11 mouse cellular contexts compared by ENCODE assay signal in genomic region chr4:148974833-148975232, GRCm38 (mm10).
A peak's percentile ranks its signal among the peaks of the same experiment; 100 is the strongest.
DNase-seq lines count a peak whose midpoint lies in the region; ATAC-seq lines count a peak whose summit lies in the region.
"Had no signal": no experiment of that assay in that cellular context is flagged by ENCODE, and none has a peak within 500 bp of the region (broad histone marks: within the 10 kb centered on the region; RNA-seq: fewer than 3 reads in every experiment).

No protein-coding gene starts in this region.

- H3K36me3 ChIP-seq in forebrain, embryonic 10.5 days (replicated peaks) = peaks cover 6% of the 10 kb centered on the region
- H3K36me3 ChIP-seq in forebrain, embryonic 11.5 days (ENCODE audit: control insufficient read depth, insufficient read depth, low read length) = no peaks in the 10 kb centered on the region
- no peaks in the 10 kb centered on the region for H3K36me3 ChIP-seq in midbrain, embryonic 14.5 days (ENCODE audit: control insufficient read depth, insufficient read depth, low read length)
- H3K36me3 ChIP-seq in midbrain, embryonic 10.5 days = peaks cover 5% of the 10 kb centered on the region; the same call in 1 of the 2 replicates
- no peaks in the 10 kb centered on the region for H3K36me3 ChIP-seq in hindbrain, embryonic 16.5 days (ENCODE audit: control insufficient read depth, insufficient read depth, low read length)
- H3K36me3 ChIP-seq: liver, embryonic 15.5 days had no signal

- ATAC-seq in forebrain, embryonic 11.5 days (replicated peaks; ENCODE audit: low FRiP score) = no peak
- ATAC-seq in midbrain, embryonic 14.5 days (ENCODE audit: low FRiP score, low TSS enrichment) = no peak
- peak; percentile 67; the same call in 1 of the 2 replicates for ATAC-seq in hindbrain, embryonic 16.5 days

- 82% methylated on average over 7 of the region's 7 CpGs for WGBS in forebrain, embryonic 10.5 days
- 63% methylated on average over 7 of the region's 7 CpGs for WGBS in forebrain, embryonic 11.5 days
- WGBS in midbrain, embryonic 14.5 days = 50% methylated on average over 7 of the region's 7 CpGs
- 89% methylated on average over 7 of the region's 7 CpGs for WGBS in midbrain, embryonic 10.5 days
- 44% methylated on average over 7 of the region's 7 CpGs for WGBS in hindbrain, embryonic 16.5 days

- H3K4me2 ChIP-seq in forebrain, embryonic 11.5 days (ENCODE audit: low read depth, low read length, severe bottlenecking) = no peak overlapping the region
- no peak overlapping the region for H3K4me2 ChIP-seq in midbrain, embryonic 14.5 days (ENCODE audit: low read length)
- no peak overlapping the region for H3K4me2 ChIP-seq in hindbrain, embryonic 16.5 days (ENCODE audit: low read length)
- H3K4me2 ChIP-seq: liver, embryonic 15.5 days had no signal

- H3K27me3 ChIP-seq in forebrain, embryonic 10.5 days (ENCODE audit: poor library complexity, severe bottlenecking) = no peaks in the 10 kb centered on the region
- H3K27me3 ChIP-seq in forebrain, embryonic 11.5 days (ENCODE audit: control insufficient read depth, insufficient read depth, low read length) = no peaks in the 10 kb centered on the region
- H3K27me3 ChIP-seq in midbrain, embryonic 14.5 days (ENCODE audit: control insufficient read depth, insufficient read depth, low read length) = no peaks in the 10 kb centered on the region
- H3K27me3 ChIP-seq in midbrain, embryonic 10.5 days (ENCODE audit: low read depth, poor library complexity, severe bottlenecking) = no peaks in the 10 kb centered on the region; the same call in 1 of the 2 replicates
- no peaks in the 10 kb centered on the region for H3K27me3 ChIP-seq in hindbrain, embryonic 16.5 days (replicated peaks; ENCODE audit: control insufficient read depth, insufficient read depth, low read length)
- H3K27me3 ChIP-seq: liver, embryonic 15.5 days had no signal

- no peak for DNase-seq in forebrain, embryonic 10.5 days (ENCODE audit: extremely low spot score, low spot score)
- DNase-seq in forebrain, embryonic 11.5 days (ENCODE audit: low spot score) = no peak
- DNase-seq in midbrain, embryonic 14.5 days = peak; percentile 60
- DNase-seq in midbrain, embryonic 10.5 days (ENCODE audit: low spot score) = no peak
- peak; percentile 80 to 81 for DNase-seq in cerebellum, postnatal 14 days
- DNase-seq in gastrocnemius, postnatal 10 days = no peak
- DNase-seq in embryo, embryonic 9.5 days (ENCODE audit: extremely low spot score) = no peak
- DNase-seq: right cerebral cortex, postnatal 4 days had no signal

- no peak overlapping the region for H3K4me3 ChIP-seq in forebrain, embryonic 10.5 days
- no peak overlapping the region for H3K4me3 ChIP-seq in forebrain, embryonic 11.5 days (ENCODE audit: low read depth, low read length)
- H3K4me3 ChIP-seq in midbrain, embryonic 14.5 days (replicated peaks; ENCODE audit: low read depth, low read length) = no peak overlapping the region
- no peak overlapping the region for H3K4me3 ChIP-seq in midbrain, embryonic 10.5 days
- no peak overlapping the region for H3K4me3 ChIP-seq in hindbrain, embryonic 16.5 days (ENCODE audit: low read length)
- H3K4me3 ChIP-seq: liver, embryonic 15.5 days had no signal

- peaks cover 76% of the 10 kb centered on the region for H3K4me1 ChIP-seq in forebrain, embryonic 10.5 days
- H3K4me1 ChIP-seq in forebrain, embryonic 11.5 days (replicated peaks; ENCODE audit: control insufficient read depth, insufficient read depth, low read length) = peaks cover 9% of the 10 kb centered on the region; the same call in 1 of the 2 replicates
- peaks cover 14% of the 10 kb centered on the region; the same call in 1 of the 2 replicates for H3K4me1 ChIP-seq in midbrain, embryonic 14.5 days (ENCODE audit: control insufficient read depth, insufficient read depth, low read length)
- H3K4me1 ChIP-seq in midbrain, embryonic 10.5 days = peaks cover 75% of the 10 kb centered on the region
- peaks cover 23% of the 10 kb centered on the region for H3K4me1 ChIP-seq in hindbrain, embryonic 16.5 days (ENCODE audit: control insufficient read depth, insufficient read depth, low read depth, low read length)

- H3K9ac ChIP-seq in forebrain, embryonic 11.5 days (ENCODE audit: low read length) = no peak overlapping the region
- H3K9ac ChIP-seq in midbrain, embryonic 14.5 days (replicated peaks; ENCODE audit: low read length) = no peak overlapping the region
- H3K9ac ChIP-seq in hindbrain, embryonic 16.5 days (ENCODE audit: low read depth, low read length) = no peak overlapping the region
- H3K9ac ChIP-seq: liver, embryonic 15.5 days had no signal

- no peaks in the 10 kb centered on the region for H3K9me3 ChIP-seq in forebrain, embryonic 10.5 days
- no peaks in the 10 kb centered on the region for H3K9me3 ChIP-seq in forebrain, embryonic 11.5 days (ENCODE audit: control insufficient read depth, low read length)
- H3K9me3 ChIP-seq in midbrain, embryonic 14.5 days (ENCODE audit: control insufficient read depth, low read length) = no peaks in the 10 kb centered on the region
- no peaks in the 10 kb centered on the region for H3K9me3 ChIP-seq in midbrain, embryonic 10.5 days (replicated peaks)
- no peaks in the 10 kb centered on the region for H3K9me3 ChIP-seq in hindbrain, embryonic 16.5 days (ENCODE audit: control insufficient read depth, low read length)
- H3K9me3 ChIP-seq: liver, embryonic 15.5 days had no signal

- peak overlapping the region; percentile 6; the same call in 1 of the 2 replicates for H3K27ac ChIP-seq in forebrain, embryonic 10.5 days
- no peak overlapping the region for H3K27ac ChIP-seq in forebrain, embryonic 11.5 days (ENCODE audit: low read depth, low read length)
- H3K27ac ChIP-seq in midbrain, embryonic 14.5 days (replicated peaks; ENCODE audit: low read depth, low read length) = no peak overlapping the region
- no peak overlapping the region for H3K27ac ChIP-seq in midbrain, embryonic 10.5 days (replicated peaks)
- peak overlapping the region; percentile 16; the same call in 1 of the 2 replicates for H3K27ac ChIP-seq in hindbrain, embryonic 16.5 days (ENCODE audit: low read depth, low read length)
- H3K27ac ChIP-seq: liver, embryonic 15.5 days; macrophage had no signal

Comparison
In these comparisons a context has a peak if more than half of its experiments do, and no peak if none do; other contexts are left out.
1. DNase-seq: peak in midbrain, embryonic 14.5 days (single experiment) and cerebellum, postnatal 14 days (2 of 2); none in forebrain, embryonic 10.5 days (single experiment), forebrain, embryonic 11.5 days (single experiment), midbrain, embryonic 10.5 days (single experiment), gastrocnemius, postnatal 10 days (single experiment) and embryo, embryonic 9.5 days (single experiment).
2. H3K27ac ChIP-seq: peak in forebrain, embryonic 10.5 days (single experiment) and hindbrain, embryonic 16.5 days (single experiment); none in forebrain, embryonic 11.5 days (single experiment), midbrain, embryonic 14.5 days (single experiment) and midbrain, embryonic 10.5 days (single experiment).